ENCODE assay signal across 22 mouse cellular contexts in genomic region chr3:85206475-85206874, GRCm38 (mm10).
"Had no signal": no experiment of that assay in that cellular context is flagged by ENCODE, and none has a peak within 500 bp of the region (broad histone marks: within the 10 kb centered on the region; RNA-seq: fewer than 3 reads in every experiment).

No protein-coding gene starts in this region.

- H3K4me2 ChIP-seq: heart, embryonic 13.5 days; heart, embryonic 15.5 days; hindbrain, embryonic 13.5 days; hindbrain, embryonic 15.5 days; kidney, embryonic 15.5 days; limb, embryonic 13.5 days; limb, embryonic 15.5 days; liver, embryonic 12.5 days had no signal

- H3K27me3 ChIP-seq: heart, embryonic 13.5 days; heart, embryonic 15.5 days; hindbrain, embryonic 13.5 days; hindbrain, embryonic 15.5 days; limb, embryonic 13.5 days; limb, embryonic 15.5 days; liver, embryonic 12.5 days had no signal

- H3K4me3 ChIP-seq: heart, embryonic 10.5 days; heart, embryonic 13.5 days; heart, embryonic 15.5 days; hindbrain, embryonic 13.5 days; hindbrain, embryonic 15.5 days; kidney, embryonic 15.5 days; limb, embryonic 13.5 days; limb, embryonic 15.5 days; liver, embryonic 12.5 days had no signal

- H3K27ac ChIP-seq: heart, embryonic 10.5 days; heart, embryonic 13.5 days; heart, embryonic 15.5 days; hindbrain, embryonic 13.5 days; hindbrain, embryonic 15.5 days; hindbrain, postnatal 0 days; kidney, embryonic 15.5 days; kidney, postnatal 0 days; limb, embryonic 13.5 days; limb, embryonic 15.5 days; liver, embryonic 12.5 days; liver, embryonic 14.5 days had no signal

- H3K9me3 ChIP-seq: heart, embryonic 10.5 days; heart, embryonic 13.5 days; heart, embryonic 15.5 days; hindbrain, embryonic 13.5 days; hindbrain, embryonic 15.5 days; kidney, embryonic 15.5 days; limb, embryonic 13.5 days; limb, embryonic 15.5 days; liver, embryonic 12.5 days had no signal

- DNase-seq: heart, postnatal 14 days; heart, postnatal 36 days; kidney, adult 11 months; kidney, adult 2 months; kidney, adult 9 months; kidney, postnatal 14 days; kidney, postnatal 36 days; layer of hippocampus, postnatal 36 days; left cerebral cortex, postnatal 4 days had no signal

- ATAC-seq: hindbrain, postnatal 0 days; intestine, embryonic 16.5 days; liver, embryonic 12.5 days had no signal

- H3K4me1 ChIP-seq: heart, embryonic 15.5 days; limb, embryonic 13.5 days; limb, embryonic 15.5 days; liver, embryonic 12.5 days had no signal

- H3K9ac ChIP-seq: heart, embryonic 13.5 days; heart, embryonic 15.5 days; hindbrain, embryonic 13.5 days; hindbrain, embryonic 15.5 days; kidney, embryonic 15.5 days; limb, embryonic 13.5 days; limb, embryonic 15.5 days; liver, embryonic 12.5 days; liver, embryonic 14.5 days had no signal

- H3K36me3 ChIP-seq: heart, embryonic 10.5 days; heart, embryonic 13.5 days; heart, embryonic 15.5 days; hindbrain, embryonic 13.5 days; hindbrain, embryonic 15.5 days; kidney, embryonic 15.5 days; limb, embryonic 13.5 days; limb, embryonic 15.5 days; liver, embryonic 12.5 days had no signal
